Mouse (Mus musculus): Measurements from ENCODE around the gene Nfic.

Gene Nfic

GRCm38 (mm10) chr10:81464405-81465264 lies 9.2 kb upstream of the Nfic start:
- in situ Hi-C loops (cut with MboI; ENCODE audit: low pct_unique_long_range_greater_than_20kb in 1 of 2, low sequenced_read_pairs in 2 of 2, unreplicated experiment in 1 of 2) = no loop called here

- in situ Hi-C loops (cut with MboI; ENCODE audit: low pct_unique_long_range_greater_than_20kb in 1 of 2, low sequenced_read_pairs in 2 of 2, unreplicated experiment in 1 of 2) = no loop called here
These were observed 8.1 kb upstream of the Nfic start for GRCm38 (mm10) chr10:81463531-81463930.

DNA sequence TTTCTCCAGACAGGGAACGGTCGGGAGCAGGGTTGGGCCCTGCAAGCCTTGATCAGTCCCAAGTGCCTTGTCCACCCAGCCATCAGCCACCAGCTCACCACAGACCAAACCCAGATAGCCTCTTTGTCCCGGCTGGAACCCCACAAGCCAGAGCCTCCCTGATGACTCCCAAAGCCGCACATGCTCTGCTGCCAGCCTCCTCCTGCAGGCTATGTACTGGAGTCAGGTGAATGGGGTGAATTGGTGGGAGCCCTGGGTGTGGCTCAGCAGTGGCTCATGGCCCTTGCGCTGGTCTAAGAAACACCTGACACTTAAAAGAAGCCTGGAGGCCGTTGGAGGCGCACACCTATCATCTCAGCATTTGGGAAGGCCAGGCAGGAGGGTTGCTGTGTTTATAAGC lies 7.5 kb upstream of the Nfic start:
- in situ Hi-C loops (cut with MboI; ENCODE audit: low pct_unique_long_range_greater_than_20kb in 1 of 2, low sequenced_read_pairs in 2 of 2, unreplicated experiment in 1 of 2) = no loop called here

- in situ Hi-C loops (cut with MboI; ENCODE audit: low pct_unique_long_range_greater_than_20kb in 1 of 2, low sequenced_read_pairs in 2 of 2, unreplicated experiment in 1 of 2) = no loop called here
These were observed 7.0 kb upstream of the Nfic start for GRCm38 (mm10) chr10:81462415-81462804.

- in situ Hi-C loops (cut with MboI; ENCODE audit: low pct_unique_long_range_greater_than_20kb in 1 of 2, low sequenced_read_pairs in 2 of 2, unreplicated experiment in 1 of 2) = no loop called here
These were observed 6.4 kb upstream of the Nfic start for GRCm38 (mm10) chr10:81461673-81462414.

- in situ Hi-C loops (cut with MboI; ENCODE audit: low pct_unique_long_range_greater_than_20kb in 1 of 2, low sequenced_read_pairs in 2 of 2, unreplicated experiment in 1 of 2) = no loop called here
These were observed 5.5 kb upstream of the Nfic start for GRCm38 (mm10) chr10:81460951-81461350.

- in situ Hi-C loops (cut with MboI; ENCODE audit: low pct_unique_long_range_greater_than_20kb in 1 of 2, low sequenced_read_pairs in 2 of 2, unreplicated experiment in 1 of 2) = no loop called here
These were observed 5.0 kb upstream of the Nfic start for GRCm38 (mm10) chr10:81460471-81460870.

- in situ Hi-C loops (cut with MboI; ENCODE audit: low pct_unique_long_range_greater_than_20kb in 1 of 2, low sequenced_read_pairs in 2 of 2, unreplicated experiment in 1 of 2) = loop anchor here in 1 of 2 experiments (5.0 kb wide), 1 partner anchor 252 kb away; no protein-coding TSS in a partner anchor
These were observed 4.0 kb upstream of the Nfic start for GRCm38 (mm10) chr10:81459399-81459798.

DNA sequence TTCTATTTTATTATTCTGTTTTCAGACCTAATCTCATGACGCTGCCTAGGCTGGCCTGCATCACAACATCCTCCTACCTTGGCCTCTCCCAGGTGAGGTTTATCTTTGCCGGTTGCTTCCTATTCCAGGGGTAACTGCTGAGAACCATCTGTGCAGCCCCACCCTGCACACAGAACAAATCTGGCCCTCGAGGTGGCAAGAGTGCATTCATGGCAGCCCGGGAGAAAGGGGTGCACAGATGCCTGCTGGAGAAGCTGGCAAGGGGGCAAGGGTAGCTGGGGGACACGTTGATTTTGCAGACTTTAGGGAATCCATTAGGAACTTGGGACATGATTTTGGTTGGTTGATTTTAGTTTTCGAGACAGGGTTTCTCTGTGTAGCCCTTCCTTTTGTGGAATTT lies 2.8 kb upstream of the Nfic start:
- in situ Hi-C loops (cut with MboI; ENCODE audit: low pct_unique_long_range_greater_than_20kb in 1 of 2, low sequenced_read_pairs in 2 of 2, unreplicated experiment in 1 of 2) = loop anchor here in 1 of 2 experiments (5.0 kb wide), 1 partner anchor 251 kb away; no protein-coding TSS in a partner anchor

GRCm38 (mm10) chr10:81457624-81458023 lies 2.2 kb upstream of the Nfic start:
- in situ Hi-C loops (cut with MboI; ENCODE audit: low pct_unique_long_range_greater_than_20kb in 1 of 2, low sequenced_read_pairs in 2 of 2, unreplicated experiment in 1 of 2) = loop anchor here in 1 of 2 experiments (5.0 kb wide), 1 partner anchor 250 kb away; no protein-coding TSS in a partner anchor

GRCm38 (mm10) chr10:81456983-81457563 lies 1.6 kb upstream of the Nfic start:
- in situ Hi-C loops (cut with MboI; ENCODE audit: low pct_unique_long_range_greater_than_20kb in 1 of 2, low sequenced_read_pairs in 2 of 2, unreplicated experiment in 1 of 2) = loop anchor here in 1 of 2 experiments (5.0 kb wide), 1 partner anchor 250 kb away; no protein-coding TSS in a partner anchor

DNA sequence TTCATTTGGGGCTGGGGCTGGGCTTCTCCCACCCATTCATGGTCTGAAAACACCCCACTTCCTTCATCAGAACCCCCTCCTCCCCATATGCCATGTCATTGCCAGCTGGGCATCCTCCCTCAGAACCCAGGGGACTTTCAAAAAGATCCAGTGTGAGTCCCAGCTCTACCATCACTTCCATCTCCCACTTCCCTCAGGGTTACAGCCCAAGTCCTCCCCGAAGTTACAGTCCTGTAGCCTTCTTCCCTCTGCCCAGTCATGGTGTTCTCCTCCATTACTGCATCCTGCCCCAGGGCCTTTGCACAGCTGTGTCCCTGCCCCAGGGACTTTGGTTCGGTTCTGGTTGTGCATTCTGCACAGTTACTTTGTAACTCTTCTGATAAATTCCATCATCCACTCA lies 1.3 kb downstream of the Nfic start:
- in situ Hi-C loops (cut with MboI; ENCODE audit: low pct_unique_long_range_greater_than_20kb in 1 of 2, low sequenced_read_pairs in 2 of 2, unreplicated experiment in 1 of 2) = loop anchor here (5.0 kb wide), 2 partner anchors 57 to 62 kb away; partner anchors contain the start of gene Smim24 (in 1 of the 2)

- in situ Hi-C loops (cut with MboI; ENCODE audit: low pct_unique_long_range_greater_than_20kb in 1 of 2, low sequenced_read_pairs in 2 of 2, unreplicated experiment in 1 of 2) = loop anchor here (5.0 kb wide), 2 partner anchors 56 to 61 kb away; partner anchors contain the start of gene Smim24 (in 1 of the 2)
These were observed 2.5 kb downstream of the Nfic start for GRCm38 (mm10) chr10:81452947-81453288.

DNA sequence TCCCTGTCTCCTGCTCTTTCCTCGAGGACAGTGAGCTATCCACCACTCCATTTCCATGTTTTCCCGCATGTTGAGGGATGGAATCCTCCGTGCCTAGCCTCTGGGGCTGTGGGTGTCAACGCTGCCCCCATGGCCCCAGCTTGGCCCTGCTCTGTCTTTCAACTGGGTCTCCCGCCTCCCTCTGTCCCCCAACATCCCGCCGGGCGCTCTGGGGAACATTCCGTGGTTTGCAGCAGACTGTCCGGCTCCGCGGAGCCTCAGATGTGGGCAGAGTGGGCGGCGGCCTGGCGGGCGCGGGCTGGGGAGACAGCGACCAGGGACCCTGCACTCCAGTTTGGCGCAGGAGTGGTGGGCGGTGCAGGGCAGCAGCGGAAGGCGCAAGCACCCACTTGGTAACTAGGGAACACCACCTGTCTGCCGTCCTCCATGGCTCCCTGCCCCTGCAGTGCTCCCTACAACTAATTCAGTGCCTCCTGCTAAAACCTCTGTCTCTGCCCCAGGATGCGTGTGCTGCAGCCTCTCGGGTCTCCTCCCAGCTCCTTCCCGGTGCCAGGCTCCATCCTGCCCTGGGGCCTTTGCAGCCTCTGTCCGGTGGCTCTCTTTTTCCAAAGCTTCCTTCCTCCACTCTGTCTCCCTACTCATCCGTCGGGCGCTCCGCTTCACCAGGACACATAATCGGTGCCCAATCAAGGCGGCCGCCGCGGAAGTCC lies 3.0 kb downstream of the Nfic start:
- in situ Hi-C loops (cut with MboI; ENCODE audit: low pct_unique_long_range_greater_than_20kb in 1 of 2, low sequenced_read_pairs in 2 of 2, unreplicated experiment in 1 of 2) = loop anchor here (5.0 kb wide), 2 partner anchors 55 to 60 kb away; partner anchors contain the start of gene Smim24 (in 1 of the 2)

- in situ Hi-C loops (cut with MboI; ENCODE audit: low pct_unique_long_range_greater_than_20kb in 1 of 2, low sequenced_read_pairs in 2 of 2, unreplicated experiment in 1 of 2) = loop anchor here (5.0 kb wide), 2 partner anchors 54 to 59 kb away; partner anchors contain the start of gene Smim24 (in 1 of the 2)
These were observed 4.1 kb downstream of the Nfic start for GRCm38 (mm10) chr10:81451365-81451745.

GRCm38 (mm10) chr10:81450641-81451364 lies 4.6 kb downstream of the Nfic start:
- in situ Hi-C loops (cut with MboI; ENCODE audit: low pct_unique_long_range_greater_than_20kb in 1 of 2, low sequenced_read_pairs in 2 of 2, unreplicated experiment in 1 of 2) = loop anchor here (5.0 kb wide), 2 partner anchors 54 to 59 kb away; partner anchors contain the start of gene Smim24 (in 1 of the 2)

- in situ Hi-C loops (cut with MboI; ENCODE audit: low pct_unique_long_range_greater_than_20kb in 1 of 2, low sequenced_read_pairs in 2 of 2, unreplicated experiment in 1 of 2) = loop anchor here (5.0 kb wide), 2 partner anchors 53 to 58 kb away; partner anchors contain the start of gene Smim24 (in 1 of the 2)
These were observed 5.3 kb downstream of the Nfic start for GRCm38 (mm10) chr10:81450140-81450539.
